ENCODE assay signal across 17 mouse cellular contexts in the genomic region with DNA sequence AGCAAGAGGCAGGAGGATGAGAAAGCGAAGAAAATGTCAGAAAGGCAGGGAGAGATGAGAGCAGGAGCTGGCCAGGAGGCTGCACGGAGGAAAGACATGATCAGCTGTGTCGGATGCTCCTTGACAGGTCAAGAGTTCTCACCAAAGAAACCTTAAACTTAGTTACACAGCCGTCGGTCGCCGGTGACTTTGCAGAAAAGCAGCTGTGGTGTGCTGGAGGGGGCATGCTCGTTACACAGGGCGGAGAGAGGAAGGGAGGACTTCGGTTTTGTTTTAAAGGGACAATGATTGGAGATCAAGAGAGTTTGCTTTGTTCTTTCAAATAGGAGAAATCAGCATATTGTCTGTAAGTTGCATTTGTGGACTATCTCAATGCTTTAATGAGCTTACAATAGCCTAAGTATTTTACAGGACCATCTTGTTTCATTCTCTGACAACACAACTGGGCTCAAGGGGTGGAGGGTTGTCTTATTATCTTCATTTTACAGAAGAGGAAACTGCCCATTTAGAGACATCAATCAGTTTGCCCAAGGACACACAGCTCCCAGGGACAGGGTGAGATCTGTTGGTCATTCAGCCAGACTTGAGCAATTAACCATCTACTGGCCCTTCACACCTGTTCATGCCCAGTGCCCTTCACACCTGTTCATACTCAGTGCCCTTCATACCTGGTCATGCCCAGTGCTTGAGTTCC.
DNase-seq lines count a peak whose midpoint lies in the region; ATAC-seq and TF ChIP-seq lines count a peak whose summit lies in the region.
"Had no signal": no experiment of that assay in that cellular context is flagged by ENCODE, and none has a peak within 500 bp of the region (broad histone marks: within the 10 kb centered on the region; RNA-seq: fewer than 3 reads in every experiment).

No protein-coding gene starts in this region.

- TF ChIP-seq CTCF in gastrocnemius, adult 2 months (IDR thresholded peaks at IDR 0.05) = no peak
- TF ChIP-seq CTCF in CH12.LX (conservative IDR thresholded peaks at IDR 0.05 in 1 of 2, IDR thresholded peaks at IDR 0.05 in 1 of 2; ENCODE audit: low read depth in 2 of 2, low read length in 2 of 2) = no peak

- in situ Hi-C loops in CH12.LX (cut with MboI; ENCODE audit: low pct_ligation_motif_present, low pct_unique_long_range_greater_than_20kb, low sequenced_read_pairs) = no loop called here

- WGBS in liver, embryonic 13.5 days (ENCODE audit: insufficient replicate concordance) = 16% methylated on average over 10 of the region's 10 CpGs
- 70% methylated on average over 10 of the region's 10 CpGs for WGBS in hindbrain, embryonic 12.5 days

- 0 out of 4 replicates have a peak, but pooled peaks cover 0 to 2% of the 10 kb centered on the region in 2 experiments for H3K4me1 ChIP-seq in CH12.LX (ENCODE audit: control insufficient read depth in 1 of 2, insufficient read depth in 2 of 2)
- peaks cover 42% of the 10 kb centered on the region for H3K4me1 ChIP-seq in liver, embryonic 13.5 days (replicated peaks)
- H3K4me1 ChIP-seq in hindbrain, embryonic 12.5 days = no peaks in the 10 kb centered on the region

- H3K9ac ChIP-seq in CH12.LX (ENCODE audit: insufficient read depth, low read depth) = no peak overlapping the region
- peak overlapping the region; percentile 46 for H3K9ac ChIP-seq in liver, embryonic 13.5 days
- no peak overlapping the region for H3K9ac ChIP-seq in hindbrain, embryonic 12.5 days
- H3K9ac ChIP-seq: neural tube, embryonic 13.5 days had no signal

- H3K9me3 ChIP-seq in CH12.LX (replicated peaks; ENCODE audit: low read length) = no peaks in the 10 kb centered on the region
- no peaks in the 10 kb centered on the region for H3K9me3 ChIP-seq in liver, embryonic 13.5 days (replicated peaks)
- H3K9me3 ChIP-seq in hindbrain, embryonic 12.5 days (replicated peaks) = no peaks in the 10 kb centered on the region
- H3K9me3 ChIP-seq: neural tube, embryonic 13.5 days had no signal

- 0 out of 2 replicates have a peak overlapping the region, but pooled peaks have one; percentile 8 for H3K4me2 ChIP-seq in CH12.LX (ENCODE audit: insufficient read depth, low read depth, poor library complexity, severe bottlenecking)
- peak overlapping the region; percentile 50 for H3K4me2 ChIP-seq in liver, embryonic 13.5 days
- H3K4me2 ChIP-seq in hindbrain, embryonic 12.5 days (replicated peaks) = no peak overlapping the region
- H3K4me2 ChIP-seq: neural tube, embryonic 13.5 days had no signal

- peak; percentile 75 for ATAC-seq in liver, embryonic 13.5 days (ENCODE audit: low read depth)
- ATAC-seq in hindbrain, embryonic 12.5 days (ENCODE audit: low FRiP score) = no peak
- ATAC-seq: hindbrain, embryonic 16.5 days had no signal

- DNase-seq in gastrocnemius, adult 2 months = no peak
- DNase-seq in gastrocnemius, postnatal 14 days = no peak
- DNase-seq in CH12.LX (ENCODE audit: extremely low read depth) = no peak
- peak; percentile 77 for DNase-seq in ZHBTc4 (ENCODE audit: low read depth, low spot score)
- DNase-seq in liver, embryonic 13.5 days = peak; percentile 59
- DNase-seq in layer of hippocampus, postnatal 14 days (ENCODE audit: low spot score in 2 of 2) = no peak
- DNase-seq in thymus, postnatal 4 days = no peak
- DNase-seq: adrenal gland, postnatal 25 days; cerebellum, adult 9-10 months; gastrocnemius, postnatal 36 days; kidney, adult 11 months; kidney, postnatal 36 days; thymus, postnatal 36 days had no signal

- H3K27me3 ChIP-seq in CH12.LX (replicated peaks) = peaks cover 64% of the 10 kb centered on the region
- H3K27me3 ChIP-seq in liver, embryonic 13.5 days = peaks cover 3% of the 10 kb centered on the region; the same call in 1 of the 2 replicates
- H3K27me3 ChIP-seq in hindbrain, embryonic 12.5 days = no peaks in the 10 kb centered on the region
- H3K27me3 ChIP-seq: neural tube, embryonic 13.5 days had no signal

- TF ChIP-seq EP300 in CH12.LX (IDR thresholded peaks at IDR 0.05; ENCODE audit: low read length) = no peak

- no peak for TF ChIP-seq POLR2A in CH12.LX (IDR thresholded peaks at IDR 0.05; ENCODE audit: low read depth, low read length)

- H3K36me3 ChIP-seq in CH12.LX (replicated peaks in 1 of 2; ENCODE audit: control insufficient read depth in 1 of 2, insufficient read depth in 1 of 2, low read length in 1 of 2) = no peaks in the 10 kb centered on the region
- H3K36me3 ChIP-seq in liver, embryonic 13.5 days = no peaks in the 10 kb centered on the region
- H3K36me3 ChIP-seq in hindbrain, embryonic 12.5 days = peaks cover 29% of the 10 kb centered on the region

- no peaks in the 10 kb centered on the region for H3K79me2 ChIP-seq in CH12.LX (replicated peaks; ENCODE audit: control insufficient read depth, extremely low read depth, insufficient read depth, poor library complexity, severe bottlenecking)

- H3K4me3 ChIP-seq in gastrocnemius, adult 2 months = peak overlapping the region; percentile 5; the same call in 1 of the 2 replicates
- H3K4me3 ChIP-seq in CH12.LX (replicated peaks in 1 of 3; ENCODE audit: low read depth in 2 of 3, low read length in 2 of 3, poor library complexity in 1 of 3) = no peak overlapping the region
- no peak overlapping the region; the same call in 1 of the 2 replicates for H3K4me3 ChIP-seq in liver, embryonic 13.5 days (replicated peaks)
- no peak overlapping the region for H3K4me3 ChIP-seq in hindbrain, embryonic 12.5 days
- H3K4me3 ChIP-seq: neural tube, embryonic 13.5 days had no signal

- dilution Hi-C loops in CH12.LX (cut with MboI; ENCODE audit: extremely low pct_ligation_motif_present, extremely low pct_unique_long_range_greater_than_20kb, low sequenced_read_pairs) = no loop called here

- peak overlapping the region; percentile 69 for H3K27ac ChIP-seq in gastrocnemius, adult 2 months
- H3K27ac ChIP-seq in CH12.LX (ENCODE audit: insufficient read depth, low read depth) = no peak overlapping the region
- H3K27ac ChIP-seq in liver, embryonic 13.5 days = peak overlapping the region; percentile 20; the same call in 1 of the 2 replicates
- H3K27ac ChIP-seq in hindbrain, embryonic 12.5 days = no peak overlapping the region
- H3K27ac ChIP-seq: macrophage; neural tube, embryonic 13.5 days had no signal

- intact Hi-C loops in gastrocnemius, adult 2 months (cut with DNase I) = loop anchor here (5.0 kb wide), 1 partner anchor 44 kb away; no protein-coding TSS in a partner anchor
- intact Hi-C loops in gastrocnemius, postnatal 14 days (cut with DNase I; ENCODE audit: low total_unique reads) = no loop called here

- TF ChIP-seq RAD21 in CH12.LX (IDR thresholded peaks at IDR 0.05; ENCODE audit: low read depth, low read length) = no peak

TF ChIP-seq in CH12.LX, 34 proteins besides CTCF, POLR2A, EP300 and RAD21:
- no peak for TF ChIP-seq JUND (conservative IDR thresholded peaks at IDR 0.05; ENCODE audit: low read depth, low read length)

Comparison
In these comparisons a context has a peak if more than half of its experiments do, and no peak if none do; other contexts are left out.
1. DNase-seq: peak in ZHBTc4 (single experiment) and liver, embryonic 13.5 days (single experiment); none in gastrocnemius, adult 2 months (single experiment), gastrocnemius, postnatal 14 days (single experiment), CH12.LX (single experiment), layer of hippocampus, postnatal 14 days (0 of 2) and thymus, postnatal 4 days (single experiment).
2. H3K27ac ChIP-seq: peak in gastrocnemius, adult 2 months (single experiment) and liver, embryonic 13.5 days (single experiment); none in CH12.LX (single experiment) and hindbrain, embryonic 12.5 days (single experiment).